Mouse (Mus musculus) heart, adult 2 months (tissue): ENCODE measurements around the gene Ak7. TPM values are rescaled to one million over a fixed set of nuclear protein-coding genes. Genes with fewer than 3 reads are reported as not detected.

Experiments used
- DNase-seq, 2 experiments: peaks; one replicate each; pipeline ENCODE4 v3.0.0; 2021
- H3K27ac ChIP-seq: fragments of 200-600 bp; 2 replicates; pipeline ENCODE4 v1.8.1; 2022
- H3K27me3 ChIP-seq: fragments of 200-500 bp; 2 replicates; pipeline ENCODE4 v1.6.1; 2012; ENCODE audit warnings: mild to moderate bottlenecking, low read length, inconsistent platforms, mixed read lengths; ENCODE audit not compliant: control insufficient read depth, insufficient read depth
- H3K36me3 ChIP-seq: fragments of 200-500 bp; 2 replicates; pipeline ENCODE4 v1.6.1; 2012; ENCODE audit warnings: low read length, inconsistent platforms; ENCODE audit not compliant: control insufficient read depth, insufficient read depth
- H3K4me1 ChIP-seq: fragments of 200-500 bp; 2 replicates; pipeline ENCODE4 v1.6.1; 2011; ENCODE audit warnings: low read length; ENCODE audit not compliant: control insufficient read depth, insufficient read depth
- H3K4me3 ChIP-seq: fragments of 200-600 bp; 2 replicates; pipeline ENCODE4 v1.8.1; 2022
- H3K79me2 ChIP-seq: fragments of 200-500 bp; replicated peaks from 2 replicates; pipeline ENCODE4 v1.6.1; 2012; ENCODE audit warnings: mild to moderate bottlenecking, inconsistent platforms, low read length, moderate library complexity, mixed read lengths; ENCODE audit not compliant: control insufficient read depth, insufficient read depth
- H3K9ac ChIP-seq: fragments of 200-500 bp; 2 replicates; pipeline ENCODE4 v1.6.1; 2012; ENCODE audit warnings: low read depth, mild to moderate bottlenecking, control low read depth, inconsistent platforms, low read length, mixed read lengths
- CTCF ChIP-seq: fragments of 200-600 bp; IDR thresholded peaks from 2 replicates; pipeline ENCODE4 v1.8.1; 2022; ENCODE audit warnings: antibody characterized with exemption, mild to moderate bottlenecking, moderate library complexity
- EP300 ChIP-seq: fragments of 200-500 bp; IDR thresholded peaks from 2 replicates; pipeline ENCODE4 v1.6.1; 2011; ENCODE audit warnings: low read depth, low read length, control low read depth; ENCODE audit not compliant: insufficient read depth
- POLR2A ChIP-seq: fragments of 200-500 bp; IDR thresholded peaks from 2 replicates; pipeline ENCODE4 v1.6.1; 2011; ENCODE audit warnings: mild to moderate bottlenecking, low read depth, low read length, control low read depth; ENCODE audit not compliant: insufficient read depth
- WGBS: fragments of 180-500 bp; shearing (Covaris S2); methylation state at CpG from one replicate; pipeline ENCODE4 v1.1.7; 2018; 5-methylcytosine and 5-hydroxymethylcytosine counted together
- intact Hi-C: fragments of 180-260 bp; cut with DNase I; formaldehyde crosslinking; loops from one replicate; pipeline ENCODE4 v1.15.1; 2025
- polyA plus RNA-seq: library from polyadenylated mRNA; depleted of rRNA; stranded (reverse); fragments of >200 nt; gene quantifications from 2 replicates; pipeline ENCODE4 v1.2.3, GENCODE M21; 2012
- total RNA-seq, 2 experiments: library from RNA; stranded (reverse); gene quantifications; 2 replicates each; pipeline ENCODE4 v1.2.3; 2021

The Ak7 gene
- total and polyA plus RNA-seq, 3 experiments: 0.61 TPM; not detected in 2

DNA sequence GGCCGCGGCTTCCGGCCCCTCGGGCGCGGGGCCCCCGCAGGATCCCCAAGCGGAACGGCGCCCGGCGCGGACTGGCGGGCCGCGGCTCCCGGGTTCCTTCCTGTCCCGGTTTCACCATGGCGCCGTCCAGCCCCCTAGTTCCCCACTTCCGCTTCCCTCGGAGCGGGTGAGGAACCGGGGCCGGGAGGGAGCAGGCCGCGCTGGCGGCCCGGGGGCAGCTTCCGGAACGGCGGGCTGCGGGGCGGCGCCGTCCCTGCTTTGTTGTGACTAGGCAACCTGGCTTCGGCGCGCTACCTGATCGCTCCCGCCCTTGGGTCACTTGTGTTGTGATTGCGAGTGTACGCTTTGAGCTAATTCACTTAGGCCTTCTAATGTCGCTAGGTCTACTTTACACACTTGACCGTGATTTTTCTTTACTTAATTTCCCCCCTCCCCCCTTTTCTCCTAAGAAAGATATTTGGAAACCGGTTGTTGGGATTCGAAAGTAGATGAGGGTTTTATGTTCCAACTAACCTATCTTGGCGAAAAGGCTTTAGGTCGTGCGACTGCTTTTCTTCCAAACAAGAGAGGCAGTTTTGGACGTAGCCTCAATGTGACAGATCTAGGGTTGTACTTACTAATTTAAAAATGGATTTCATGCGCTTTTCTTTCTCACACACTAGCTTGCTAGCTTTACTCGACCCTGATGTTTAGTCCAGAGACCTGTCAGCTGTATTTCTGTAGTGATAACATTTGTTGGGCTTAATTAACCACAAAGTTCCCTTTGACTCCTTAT is 79.4 kb downstream of the Ak7 start:
- under 1% methylated on average over 53 of the region's 53 CpGs for WGBS
- intact Hi-C loops: loop anchor here (2.0 kb wide), 1 partner anchor 100 kb away; the partner anchor contains the start of genes Atg2b and Gskip
- peak overlapping the region; percentile 88 for H3K9ac ChIP-seq
- peak overlapping the region; percentile 93 for H3K4me3 ChIP-seq
- H3K36me3 ChIP-seq: peaks cover 14% of the 10 kb centered on the region
- H3K27ac ChIP-seq: peak overlapping the region; percentile 90
- peaks cover 8% of the 10 kb centered on the region for H3K79me2 ChIP-seq
- no peaks in the 10 kb centered on the region for H3K27me3 ChIP-seq
- TF ChIP-seq EP300 (no peak), CTCF (no peak), POLR2A (no peak)
- DNase-seq: peak; percentile 87 to 88
- peaks cover 7% of the 10 kb centered on the region for H3K4me1 ChIP-seq

GRCm38 (mm10) chr12:105786113-105786512 is 80.3 kb downstream of the Ak7 start:
- Histone ChIP-seq H3K4me3 (peak overlapping the region; percentile 93), H3K27ac (no peak overlapping the region), H3K4me1 (peaks cover 7% of the 10 kb centered on the region), H3K79me2 (peaks cover 10% of the 10 kb centered on the region), H3K9ac (peak overlapping the region; percentile 25; the same call in 1 of the 2 replicates), H3K36me3 (peaks cover 18% of the 10 kb centered on the region), H3K27me3 (no peaks in the 10 kb centered on the region)
- WGBS: 53% methylated on average over 1 of the region's 1 CpGs
- DNase-seq: no peak
- TF ChIP-seq CTCF (no peak), POLR2A (no peak), EP300 (no peak)
- intact Hi-C loops: no loop called here

DNA sequence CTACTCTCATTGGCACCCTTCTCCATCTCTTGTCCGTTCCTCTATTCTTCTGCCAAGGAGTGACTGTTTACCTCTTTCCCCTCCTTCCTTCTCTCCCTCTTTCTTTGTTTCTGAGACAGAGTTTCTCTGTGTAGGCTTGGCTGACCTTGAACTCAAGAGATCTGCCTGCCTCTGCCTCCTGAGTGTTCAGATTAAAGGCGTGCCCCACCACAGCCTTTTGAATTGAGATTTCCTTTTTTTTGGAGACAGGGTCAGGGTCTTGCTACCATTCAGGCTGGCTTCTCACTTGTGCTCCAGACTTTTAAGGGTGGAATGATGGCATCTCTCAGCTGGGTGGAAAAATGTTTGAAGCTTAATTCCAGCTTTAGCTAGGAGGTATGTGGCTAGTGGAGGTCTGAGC is 81.8 kb downstream of the Ak7 start:
- WGBS: 93% methylated on average over 2 of the region's 2 CpGs
- TF ChIP-seq POLR2A: no peak
- TF ChIP-seq EP300: no peak
- no peak for TF ChIP-seq CTCF
- intact Hi-C loops: no loop called here
- Histone ChIP-seq H3K27me3 (no peaks in the 10 kb centered on the region), H3K4me1 (peaks cover 7% of the 10 kb centered on the region), H3K27ac (no peak overlapping the region), H3K79me2 (peaks cover 12% of the 10 kb centered on the region), H3K4me3 (no peak overlapping the region), H3K9ac (no peak overlapping the region), H3K36me3 (peaks cover 18% of the 10 kb centered on the region)
- no peak for DNase-seq

DNA sequence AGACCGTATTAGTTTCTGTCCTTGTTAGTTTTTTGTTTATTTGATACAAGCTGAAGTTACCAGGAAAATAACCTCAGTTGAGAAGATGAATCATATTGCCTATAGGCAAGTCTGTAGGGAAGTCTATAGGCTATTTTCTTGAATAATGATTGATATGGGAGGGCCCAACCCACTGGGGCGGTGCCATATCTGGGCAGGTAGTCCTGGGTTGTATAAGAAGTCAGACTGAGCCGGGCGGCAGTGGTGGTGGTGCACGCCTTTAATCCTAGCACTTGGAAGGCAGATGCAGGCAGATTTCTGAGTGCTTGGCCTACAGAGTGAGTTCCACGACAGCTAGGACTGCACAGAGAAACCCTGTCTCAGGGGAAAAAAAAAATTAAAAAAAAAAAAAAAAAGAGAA is 84.1 kb downstream of the Ak7 start:
- Histone ChIP-seq H3K4me3 (no peak overlapping the region), H3K4me1 (peaks cover 7% of the 10 kb centered on the region), H3K27ac (no peak overlapping the region), H3K79me2 (peaks cover 12% of the 10 kb centered on the region), H3K27me3 (no peaks in the 10 kb centered on the region), H3K36me3 (peaks cover 19% of the 10 kb centered on the region), H3K9ac (no peak overlapping the region)
- 82% methylated on average over 6 of the region's 6 CpGs for WGBS
- TF ChIP-seq CTCF: no peak
- no peak for TF ChIP-seq POLR2A
- TF ChIP-seq EP300: no peak
- intact Hi-C loops: no loop called here
- DNase-seq: no peak

DNA sequence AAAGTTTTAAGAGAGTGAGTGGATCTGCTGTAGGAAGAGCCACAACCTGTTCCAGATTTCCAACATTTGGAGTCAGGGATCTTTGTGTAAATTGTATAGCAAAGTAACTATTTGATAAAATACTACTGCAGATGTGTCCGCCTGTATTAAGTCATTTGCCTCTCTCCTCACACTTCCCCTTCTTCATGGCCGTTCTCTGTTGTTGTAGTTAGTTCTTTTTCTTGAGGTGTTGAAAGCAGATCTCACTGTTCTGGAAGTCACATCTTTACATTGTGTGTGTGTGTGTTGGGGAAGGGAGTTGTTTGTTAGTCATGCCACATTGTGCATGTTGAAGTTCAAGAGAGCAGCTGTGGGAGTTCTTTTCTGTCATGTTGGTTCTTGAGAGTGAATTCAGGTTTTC is 89.1 kb downstream of the Ak7 start:
- WGBS: 82% methylated on average over 2 of the region's 2 CpGs

GRCm38 (mm10) chr12:105798001-105798400 is 92.2 kb downstream of the Ak7 start:
- no peak for TF ChIP-seq CTCF
- no peak for TF ChIP-seq EP300
- no peak for TF ChIP-seq POLR2A
- Histone ChIP-seq H3K27ac (no peak overlapping the region), H3K9ac (no peak overlapping the region), H3K4me3 (no peak overlapping the region), H3K4me1 (no peaks in the 10 kb centered on the region), H3K79me2 (peaks cover 7% of the 10 kb centered on the region), H3K36me3 (peaks cover 11% of the 10 kb centered on the region), H3K27me3 (no peaks in the 10 kb centered on the region)
- DNase-seq: no peak
- intact Hi-C loops: no loop called here

More for the DNA sequence above, 89.1 kb downstream of the Ak7 start:
- H3K9ac ChIP-seq: no peak overlapping the region
- H3K4me1 ChIP-seq: no peaks in the 10 kb centered on the region; the same call in 1 of the 2 replicates
- TF ChIP-seq EP300 (no peak), POLR2A (no peak)
- H3K36me3 ChIP-seq: peaks cover 14% of the 10 kb centered on the region
- peaks cover 8% of the 10 kb centered on the region for H3K79me2 ChIP-seq
- no peaks in the 10 kb centered on the region for H3K27me3 ChIP-seq
- intact Hi-C loops: no loop called here
- H3K27ac ChIP-seq: no peak overlapping the region
- no peak overlapping the region for H3K4me3 ChIP-seq
- DNase-seq: no peak
